Mouse (Mus musculus) urinary bladder, adult 2 months (tissue): Measurements from ENCODE around the gene Col18a1. TPM values are rescaled to one million over a fixed set of nuclear protein-coding genes. Genes with fewer than 3 reads are reported as not detected.

Experiments
- DNase-seq: peaks from one replicate; pipeline ENCODE4 v3.0.0; 2022; ENCODE audit warnings: low spot score
- polyA plus RNA-seq: library from polyadenylated mRNA; depleted of rRNA; stranded (reverse); fragments of >200 nt; gene quantifications from 2 replicates; pipeline ENCODE4 v1.2.3, GENCODE M21; 2012; rRNA removed

Gene Col18a1
- 51.8 and 65.6 TPM in 2 replicates for polyA plus RNA-seq

DNA sequence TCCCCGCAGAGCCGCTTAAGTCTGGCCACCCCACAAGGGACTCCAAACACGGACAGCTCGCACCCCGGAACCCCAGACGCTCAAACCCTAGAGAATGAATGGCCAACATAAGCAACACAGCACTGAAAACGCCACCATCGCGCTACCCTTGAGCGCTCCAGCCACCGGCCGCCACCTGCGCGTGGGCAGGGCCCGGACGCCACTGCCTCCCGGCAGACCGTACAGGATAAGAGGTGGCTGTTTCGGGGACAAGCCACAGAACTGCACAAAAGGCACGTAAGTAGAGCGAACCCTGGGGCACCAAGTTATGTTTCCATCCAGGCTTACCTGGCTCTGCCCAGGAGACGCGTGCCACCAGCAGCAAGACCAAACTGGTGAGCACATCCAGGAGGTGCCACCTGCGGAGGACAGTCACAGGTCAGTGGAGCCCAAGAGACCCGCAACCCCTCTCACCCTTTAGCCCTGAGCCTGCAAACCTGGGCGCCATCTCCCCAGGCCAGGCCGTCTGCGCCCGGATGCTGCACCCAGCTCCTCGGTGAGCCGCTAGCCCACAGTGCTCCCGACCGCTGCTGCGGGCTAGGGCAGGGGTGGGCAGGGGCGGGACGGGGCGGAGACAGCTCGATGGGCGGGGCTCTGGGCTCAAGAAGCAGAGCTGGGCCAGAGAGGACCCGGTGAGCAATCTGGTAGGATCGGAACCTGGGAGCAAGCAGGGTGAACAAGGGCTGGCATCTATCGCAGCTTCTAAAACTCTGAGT, at the start of gene Col18a1:
Gene Col18a1, minus strand, starts transcription at position 586 of the 755 bp plus-strand sequence.
- DNase-seq: peak; percentile 50

DNA sequence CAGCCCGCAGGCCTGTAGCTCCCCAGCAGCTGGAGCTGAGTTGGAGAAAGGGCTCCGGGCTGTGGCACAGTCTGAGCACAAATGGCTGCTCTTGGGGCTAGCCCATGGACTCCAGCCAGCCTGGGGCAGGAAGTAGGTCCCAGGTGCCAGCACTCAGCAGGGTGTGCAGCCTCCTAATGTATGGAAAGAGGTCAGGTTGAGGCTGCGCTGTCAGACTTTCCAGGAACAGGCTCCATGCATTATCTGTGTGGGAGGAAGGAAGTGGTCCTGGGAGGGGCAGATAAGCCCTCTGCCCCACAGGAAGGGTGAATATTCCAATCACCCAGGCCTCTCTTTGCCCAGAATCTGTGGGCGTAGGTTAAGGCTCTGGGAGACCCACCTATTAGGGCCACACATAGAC, 49.3 kb upstream of the Col18a1 start:
- no peak for DNase-seq

DNA sequence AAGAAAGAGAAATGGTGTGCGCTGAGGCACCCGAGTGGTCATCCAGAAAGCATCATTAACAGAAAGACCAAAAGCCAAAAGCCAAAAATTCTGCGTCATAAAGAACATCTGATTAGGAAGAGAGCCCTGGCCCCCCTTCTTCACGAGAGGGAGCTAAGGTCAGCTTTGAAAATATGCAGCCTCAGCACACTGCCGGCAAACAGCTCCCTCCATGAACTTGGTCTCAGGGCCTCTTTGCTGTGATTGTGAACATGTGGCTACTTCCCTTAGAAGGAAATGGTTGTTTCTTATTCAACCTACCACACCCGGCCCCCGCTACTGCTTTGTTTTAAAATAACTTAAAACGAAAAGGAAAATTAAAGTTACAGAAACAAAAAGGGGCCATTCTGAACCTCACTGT, 48.2 kb upstream of the Col18a1 start:
- DNase-seq: no peak

DNA sequence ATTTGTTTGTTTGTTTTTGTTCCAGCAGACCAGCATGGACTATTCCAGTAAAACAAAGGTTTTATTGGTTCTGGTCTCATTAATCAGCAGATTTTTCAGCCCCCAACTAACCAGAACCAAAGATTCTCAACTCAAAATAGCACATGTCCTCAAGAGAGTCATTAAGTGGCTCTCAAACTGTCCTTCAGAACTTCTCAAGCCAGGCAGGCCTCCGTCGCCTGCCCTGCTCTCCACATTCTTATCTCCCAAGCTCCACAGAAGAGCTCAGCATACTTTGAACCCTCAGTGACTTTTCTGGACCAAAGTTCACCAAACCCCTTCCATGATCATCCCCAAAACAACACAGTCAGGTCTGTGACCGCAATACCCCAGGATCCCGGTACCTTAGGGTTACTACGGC, 47.1 kb upstream of the Col18a1 start:
- no peak for DNase-seq

DNA sequence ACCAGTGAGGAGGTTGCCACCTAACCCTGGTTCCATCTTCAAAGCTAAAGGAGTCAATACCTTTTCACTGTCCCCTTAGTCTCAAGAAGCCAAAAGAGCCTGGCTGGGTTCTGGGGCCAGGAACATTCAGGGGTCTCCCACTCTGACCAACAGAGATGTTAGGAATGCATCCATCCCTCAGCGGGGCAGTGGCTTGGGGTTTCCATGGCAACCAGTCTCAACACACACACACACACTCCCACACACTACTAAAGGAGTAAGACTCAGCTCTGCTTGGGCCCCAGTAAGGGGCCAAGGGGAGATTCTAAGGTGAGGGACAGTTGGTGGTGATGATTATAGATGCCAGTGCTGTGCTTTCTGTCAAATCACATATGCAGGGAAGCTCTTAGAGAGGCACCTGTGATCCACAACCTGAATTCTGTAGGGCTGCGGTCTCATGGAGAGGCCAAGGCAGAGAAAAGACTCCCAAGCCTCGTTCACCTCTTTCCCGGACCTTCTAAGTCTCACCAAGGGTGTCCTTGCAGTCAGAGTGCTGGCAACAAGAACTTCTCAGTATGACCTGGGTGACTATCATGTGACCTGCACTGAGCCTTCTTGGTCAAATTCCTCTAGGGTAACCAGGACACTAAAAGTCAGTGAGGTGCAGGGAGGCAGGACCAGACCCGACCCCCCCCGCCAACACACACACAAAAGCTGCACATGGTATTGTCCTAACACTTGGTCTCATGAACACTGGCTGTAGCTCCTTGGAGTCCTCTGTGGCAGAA, 46.2 kb upstream of the Col18a1 start:
- DNase-seq: no peak

DNA sequence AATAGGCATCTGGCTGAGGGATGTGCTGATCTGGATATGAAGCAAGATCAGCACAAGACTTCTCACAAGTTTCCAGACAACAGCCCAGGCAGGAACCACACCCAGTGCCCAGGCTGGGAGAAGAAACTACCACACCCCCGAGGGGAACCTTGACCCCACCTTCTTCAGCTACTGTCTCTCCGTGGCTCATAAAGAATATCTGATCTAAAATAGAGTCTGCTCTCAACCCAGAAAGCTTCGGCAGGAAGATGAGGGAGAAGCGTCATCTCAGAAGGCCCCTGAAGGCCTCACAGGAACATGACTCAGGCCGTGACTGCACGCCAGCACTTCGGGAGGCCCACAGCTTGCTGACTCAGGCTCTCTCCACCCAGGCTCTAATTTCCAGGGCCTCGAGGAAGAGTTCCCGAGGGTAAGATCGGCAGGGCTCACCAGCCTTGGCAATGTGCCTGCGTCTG, 44.8 kb upstream of the Col18a1 start:
- DNase-seq: no peak

DNA sequence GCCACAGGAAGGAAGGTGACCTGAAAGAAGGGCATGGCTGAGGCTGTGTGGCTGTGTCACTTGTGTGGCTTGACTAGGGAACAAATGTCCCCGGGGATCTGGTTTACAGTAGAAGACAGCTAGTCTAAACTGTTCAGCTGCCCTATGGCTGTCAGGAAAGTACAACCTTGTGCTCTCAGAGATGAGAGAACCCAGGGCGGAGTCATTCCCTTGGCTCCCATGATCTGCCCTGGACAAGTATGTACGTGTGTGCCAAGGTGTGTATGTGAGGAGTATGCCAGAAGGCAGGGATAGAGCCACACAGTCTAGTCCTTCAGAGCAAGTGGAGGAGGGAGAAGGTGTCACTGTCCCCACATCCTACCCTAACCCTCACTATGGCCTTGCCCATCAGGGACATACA, 44.3 kb upstream of the Col18a1 start:
- DNase-seq: no peak

DNA sequence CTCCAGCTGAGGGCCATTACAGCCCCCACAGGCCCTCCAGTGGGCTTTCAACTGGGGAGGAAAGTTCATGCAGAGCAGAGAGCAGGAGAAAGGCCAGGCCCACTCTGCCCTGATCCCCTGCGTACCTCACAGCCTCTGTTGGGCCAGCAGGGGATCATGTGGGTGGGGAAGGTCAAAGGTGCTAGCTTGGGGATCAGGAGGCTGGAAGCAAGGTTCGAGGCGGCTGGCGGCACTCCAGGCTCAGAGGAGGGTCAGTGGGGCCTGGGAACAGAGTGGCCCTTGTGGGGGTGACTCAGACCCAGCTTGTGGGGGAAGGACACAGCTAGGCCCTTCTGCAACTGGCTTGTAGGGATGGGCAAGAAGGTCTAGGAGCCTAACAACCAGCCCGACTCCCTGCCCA, 42.9 kb upstream of the Col18a1 start:
- no peak for DNase-seq

DNA sequence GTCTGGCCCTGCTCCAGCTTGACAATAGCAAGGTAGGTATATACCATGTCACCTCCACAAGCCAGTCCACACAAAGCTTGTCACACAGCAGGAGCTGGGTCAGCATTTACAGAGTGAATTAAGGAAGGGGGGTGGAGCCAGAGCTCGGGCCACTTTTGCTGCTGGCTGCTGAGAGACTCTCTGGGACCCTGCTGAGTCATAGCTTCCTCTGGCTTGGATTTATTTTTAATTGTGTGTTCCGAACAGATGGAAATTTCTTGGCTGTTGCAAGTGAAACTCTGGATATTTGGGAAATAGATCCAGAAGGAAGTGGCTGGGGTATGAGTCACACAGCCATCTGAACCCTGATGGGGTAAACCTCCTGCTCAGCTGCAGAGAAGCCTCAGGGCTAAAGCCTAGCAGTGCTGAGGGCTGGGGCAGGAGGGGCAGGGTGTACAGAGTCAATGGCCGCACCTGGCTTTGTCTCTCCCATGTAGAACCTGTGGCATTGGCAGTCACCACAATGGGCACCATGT, 40.3 kb upstream of the Col18a1 start:
- DNase-seq: no peak

DNA sequence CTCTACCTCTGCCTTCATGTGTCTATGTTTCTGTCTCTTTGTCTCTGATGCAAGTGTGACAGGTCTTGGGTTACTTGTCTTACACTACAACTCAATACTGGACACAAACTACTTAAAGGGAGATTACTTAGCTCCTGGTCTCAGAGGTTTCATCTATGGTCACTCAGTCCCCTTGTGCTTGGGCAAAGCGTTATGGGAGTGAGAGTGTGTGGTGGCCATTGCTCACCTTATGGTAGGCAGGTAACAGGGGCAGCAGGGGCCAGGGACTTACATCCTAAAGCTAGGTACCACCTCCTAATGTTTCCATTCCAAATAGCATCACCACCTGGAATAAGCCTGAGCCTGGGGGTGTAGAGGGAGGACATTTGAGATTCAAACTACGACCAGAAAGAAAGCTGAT, 39.8 kb upstream of the Col18a1 start:
- no peak for DNase-seq

DNA sequence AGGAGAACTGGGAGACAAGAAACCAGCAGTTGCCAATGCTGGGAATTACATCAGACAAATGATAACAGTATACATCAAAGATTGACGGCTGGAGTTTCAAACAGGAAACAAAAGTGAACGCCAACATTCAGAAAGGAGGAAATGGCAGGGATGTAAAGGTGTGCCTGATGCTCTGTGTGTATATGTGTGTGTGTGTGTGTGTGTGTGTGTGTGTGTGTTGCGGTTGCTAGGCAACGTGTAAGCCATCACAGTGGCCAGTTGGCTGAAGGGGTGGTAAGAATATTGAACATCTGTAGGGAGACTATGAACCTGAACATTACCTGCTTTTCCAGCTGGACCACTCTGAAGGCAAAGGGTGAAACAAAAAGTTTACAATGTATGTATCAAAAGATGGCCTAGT, 37.6 kb upstream of the Col18a1 start:
- DNase-seq: no peak

DNA sequence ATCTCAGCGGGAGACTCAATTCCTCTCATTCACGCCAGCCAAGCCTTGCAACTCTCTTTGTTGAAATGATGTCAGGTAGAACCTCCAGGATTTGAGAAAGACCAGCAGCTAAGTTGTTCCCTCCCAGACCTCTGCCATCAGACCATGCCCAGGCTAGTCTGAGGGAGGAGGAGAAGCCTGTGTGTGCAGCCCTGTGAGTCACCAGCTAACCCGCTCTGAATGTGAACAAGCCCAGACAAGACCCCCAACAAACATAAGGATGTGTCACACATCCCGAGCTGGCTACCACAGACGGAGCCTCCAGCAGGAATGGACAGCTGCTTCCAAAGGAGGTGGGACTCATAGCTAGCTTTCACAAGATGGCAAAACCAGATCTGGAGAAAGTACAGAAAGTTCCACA, 35.6 kb upstream of the Col18a1 start:
- DNase-seq: no peak

DNA sequence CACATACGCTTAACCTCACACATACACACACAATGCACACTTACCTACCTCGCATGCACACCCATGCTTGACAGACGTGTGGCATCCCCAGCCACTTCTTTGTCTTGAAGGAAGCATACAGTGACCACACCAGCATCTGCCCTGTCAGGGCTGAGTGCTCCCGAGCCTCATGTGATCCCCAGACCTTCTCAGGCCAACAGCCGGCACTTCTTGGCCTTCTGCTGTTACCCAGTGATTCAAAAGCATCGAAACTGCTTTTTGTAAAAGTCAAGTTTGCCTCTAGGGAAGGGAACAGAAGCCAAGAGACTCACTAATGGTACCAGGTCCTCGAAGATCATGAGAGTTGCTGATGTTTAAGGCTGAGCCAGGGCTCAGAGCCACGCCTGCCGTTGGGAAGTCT, 33.9 kb upstream of the Col18a1 start:
- DNase-seq: no peak

DNA sequence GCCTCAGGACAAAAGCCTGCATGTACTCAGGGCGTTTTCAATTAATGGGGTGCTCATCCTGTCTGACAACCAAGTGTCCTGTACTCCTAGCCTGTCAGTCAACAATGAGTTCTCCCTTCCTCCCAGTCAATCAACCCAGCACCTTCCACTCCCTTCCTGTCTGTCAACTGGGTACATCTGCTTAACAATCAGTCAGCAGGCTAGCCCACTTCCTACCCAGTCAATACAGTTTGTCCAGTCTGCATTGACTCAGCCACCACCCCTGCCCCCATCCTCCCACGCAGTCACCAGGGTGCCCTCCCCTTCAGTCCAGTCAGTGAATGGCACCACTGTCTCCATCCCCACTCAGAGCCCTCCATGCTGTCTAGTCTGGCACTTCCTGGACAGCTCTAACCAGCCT, 32.9 kb upstream of the Col18a1 start:
- no peak for DNase-seq

DNA sequence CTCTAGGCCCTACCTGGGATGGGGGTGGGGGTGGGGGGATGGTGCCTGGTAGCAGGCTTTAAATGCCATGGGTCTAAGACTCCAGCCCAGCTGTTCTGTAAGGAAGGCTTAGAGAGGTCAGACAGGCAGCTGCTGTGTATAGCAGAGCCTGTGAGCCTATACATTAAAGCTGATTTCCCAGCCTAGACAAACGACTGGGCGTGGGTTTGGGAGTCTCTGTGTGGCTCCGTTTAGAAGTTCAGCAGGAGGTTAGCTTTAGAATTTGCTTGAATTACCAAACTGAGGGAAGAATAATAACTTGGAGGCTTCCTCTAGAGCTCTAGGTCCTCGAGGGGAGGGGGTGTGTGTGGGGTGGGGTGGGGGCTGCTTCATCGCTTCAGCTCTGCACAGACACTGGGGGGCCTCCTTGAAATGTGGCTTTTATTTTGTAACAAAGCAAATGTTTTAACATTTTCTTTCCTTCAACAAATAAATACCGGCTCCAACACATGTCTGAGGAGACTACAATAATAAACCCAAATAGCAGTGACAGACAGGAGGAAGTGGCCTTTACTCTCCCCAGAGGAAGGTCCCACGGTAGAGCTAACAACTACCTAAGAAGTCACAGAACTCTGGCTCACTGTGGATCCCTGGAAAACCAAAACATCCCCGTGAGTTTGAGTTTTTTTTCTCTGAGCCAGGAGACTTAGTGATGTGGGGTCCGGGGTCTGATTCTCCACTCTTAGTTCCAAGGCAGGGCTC, 31.3 kb upstream of the Col18a1 start:
- DNase-seq: no peak

DNA sequence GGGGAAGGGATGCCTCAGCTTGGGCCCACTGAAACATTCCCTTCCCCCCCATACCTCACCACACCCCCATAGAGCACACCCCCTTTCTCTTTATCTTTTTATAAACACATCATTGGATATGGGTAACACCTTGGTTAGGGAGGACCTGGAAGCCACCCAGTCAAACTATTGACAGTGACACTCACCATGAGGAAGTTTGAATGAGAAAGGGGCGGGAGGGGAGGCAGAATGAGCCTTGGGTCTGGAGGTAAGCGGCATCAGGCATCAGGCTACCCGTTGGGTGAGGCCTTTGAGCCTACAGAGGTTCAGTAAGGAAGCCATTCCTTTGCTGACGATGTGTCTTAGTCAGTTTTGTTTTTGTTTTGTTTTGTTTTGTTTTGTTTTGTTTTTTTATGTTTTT, 30.3 kb upstream of the Col18a1 start:
- DNase-seq: no peak

DNA sequence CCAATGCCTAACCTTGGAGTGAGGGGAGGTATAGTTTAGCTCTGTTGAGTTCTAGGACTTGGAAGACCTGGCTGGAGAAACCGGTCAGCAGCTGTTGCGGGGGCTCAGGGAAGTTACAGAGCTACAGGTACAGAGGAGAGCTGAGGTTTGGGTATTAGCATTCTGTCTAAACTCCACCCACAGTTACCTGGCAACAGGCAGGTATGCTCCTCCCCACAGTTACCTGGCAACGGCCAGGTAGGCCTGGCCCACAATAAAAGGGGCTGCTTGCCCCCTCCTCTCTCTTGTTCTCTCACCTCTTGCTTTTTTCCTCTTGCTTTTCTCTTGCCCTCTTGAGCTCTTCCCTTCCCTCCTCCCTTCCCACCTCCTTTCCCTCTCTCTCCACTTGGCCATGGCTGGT, 29.8 kb upstream of the Col18a1 start:
- no peak for DNase-seq

DNA sequence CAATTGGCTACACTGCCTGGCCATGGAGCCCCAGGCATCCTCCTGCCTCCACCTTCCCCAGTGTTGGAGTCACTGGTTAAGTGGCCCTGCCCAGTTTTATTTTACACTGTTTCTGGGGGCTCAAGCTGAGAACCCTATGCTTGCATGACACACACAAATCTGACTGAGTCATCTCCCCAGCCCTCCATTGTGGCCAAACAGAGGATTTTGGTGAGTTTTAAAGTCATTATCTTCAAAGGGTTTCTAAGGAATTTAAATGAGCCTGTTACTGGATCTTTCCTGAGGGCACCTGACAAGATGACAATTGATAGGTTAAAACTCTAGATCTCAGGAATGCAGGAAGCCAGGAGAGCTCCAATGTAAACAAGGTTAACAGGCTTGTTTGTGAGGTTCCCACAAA, 27.1 kb upstream of the Col18a1 start:
- DNase-seq: no peak

DNA sequence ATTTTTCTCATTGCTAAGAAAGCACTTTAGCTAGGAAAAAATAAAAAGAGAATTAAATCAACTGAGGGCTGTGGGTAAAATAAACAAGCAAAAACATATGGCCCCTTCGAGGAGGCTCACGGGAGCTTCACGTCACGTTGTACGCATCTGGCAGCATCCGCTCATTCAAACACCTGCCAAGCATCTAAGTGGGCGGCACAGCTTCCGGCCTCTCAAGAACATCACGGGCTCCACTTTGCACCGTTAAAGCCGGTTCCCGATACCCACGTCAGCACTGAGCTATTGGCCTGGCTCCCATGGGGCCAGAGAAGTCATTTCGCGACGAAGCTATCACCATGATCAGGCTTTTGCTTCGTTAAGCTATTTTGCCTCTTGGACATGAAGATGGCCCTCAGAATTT, 26.4 kb upstream of the Col18a1 start:
- no peak for DNase-seq

DNA sequence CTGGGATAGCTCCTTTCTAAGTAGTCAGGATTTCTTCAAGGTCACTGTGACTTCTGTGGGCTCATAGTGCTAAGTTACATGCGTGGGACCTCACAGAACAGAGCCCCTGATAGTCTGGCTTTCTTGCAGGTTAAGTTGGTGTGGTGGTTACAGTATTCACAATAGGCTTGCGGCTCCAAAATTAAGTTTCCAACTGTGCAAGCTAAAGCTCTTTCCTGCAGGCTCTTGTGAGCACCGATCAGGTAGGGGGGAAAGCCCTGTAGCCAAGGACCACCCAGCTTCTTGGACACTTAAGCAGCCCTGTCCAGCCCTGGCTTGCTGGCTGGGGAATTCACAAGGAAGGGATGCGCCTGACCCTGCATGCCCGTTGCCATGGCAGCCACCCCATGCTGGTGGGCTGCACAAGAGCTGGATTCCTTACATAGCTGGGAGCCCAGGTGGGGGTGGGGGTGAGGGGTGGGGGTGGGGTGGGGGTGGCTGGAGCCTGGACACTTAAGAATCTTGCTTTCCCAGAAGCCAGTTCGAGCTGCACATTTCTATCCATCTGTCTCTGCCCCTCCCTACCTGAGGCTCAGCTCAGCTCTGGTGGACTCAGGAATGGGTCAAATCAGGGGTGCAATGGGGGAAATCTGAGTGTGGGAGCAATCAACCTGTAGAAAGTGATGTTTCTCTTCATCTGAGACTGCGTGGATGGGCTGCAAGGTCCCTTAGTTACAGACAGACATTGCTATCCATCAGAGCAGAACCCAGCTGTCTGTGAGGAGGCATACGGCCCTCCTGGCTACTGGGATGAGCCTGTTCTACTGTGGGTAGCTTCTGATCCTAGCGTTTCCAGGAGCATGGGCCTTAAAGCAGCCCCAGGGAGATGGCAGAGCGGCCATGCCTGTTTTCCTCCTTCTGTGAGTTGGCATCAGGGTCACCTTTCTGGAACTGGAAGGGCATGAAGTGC, 24.9 kb upstream of the Col18a1 start:
- DNase-seq: no peak

DNA sequence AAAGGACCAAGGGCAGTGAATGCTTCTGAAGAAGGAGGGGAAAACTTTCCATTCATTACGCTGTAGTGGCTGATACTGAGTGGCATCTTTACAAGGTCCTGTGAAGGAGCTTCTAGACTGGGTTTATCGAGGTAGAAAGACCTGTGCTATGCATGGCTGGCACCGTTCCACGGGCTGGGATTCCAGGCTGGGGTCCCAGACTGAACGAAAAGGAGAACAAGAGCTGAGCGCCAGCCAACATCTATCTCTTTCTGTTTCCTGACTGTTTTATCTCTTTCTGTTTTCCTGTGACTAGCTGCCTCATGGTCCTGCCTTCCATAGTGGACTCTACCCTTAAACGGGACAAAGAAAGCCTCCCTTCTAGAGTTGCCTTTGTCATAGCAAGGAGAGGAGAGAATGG, 21.1 kb upstream of the Col18a1 start:
- no peak for DNase-seq
